Mouse (Mus musculus) embryo, embryonic 11 days (tissue): ENCODE results near the gene Atp2a3.

Experiments
- DNase-seq: peaks from one replicate; pipeline ENCODE4 v3.0.0-alpha.2; 2015

The Atp2a3 gene

DNA sequence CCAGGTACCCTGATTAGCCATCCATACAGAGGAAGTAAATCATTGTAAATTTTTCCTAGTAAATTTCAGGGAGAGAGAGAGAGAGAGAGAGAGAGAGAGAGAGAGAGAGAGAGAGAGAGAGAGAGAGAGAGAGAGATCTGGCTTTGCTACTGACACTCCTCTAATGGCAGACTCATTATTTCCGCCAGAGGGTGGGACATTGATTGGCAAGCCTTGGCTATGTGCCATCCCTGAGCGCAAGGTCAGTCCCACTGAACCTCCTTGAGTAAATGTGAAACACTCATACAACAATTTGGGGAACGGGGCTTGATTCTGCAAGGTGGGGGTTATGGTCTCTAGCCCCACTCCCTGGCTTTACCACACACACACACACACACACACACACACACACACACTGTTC lies 46.1 kb downstream of the Atp2a3 start:
- DNase-seq = no peak

DNA sequence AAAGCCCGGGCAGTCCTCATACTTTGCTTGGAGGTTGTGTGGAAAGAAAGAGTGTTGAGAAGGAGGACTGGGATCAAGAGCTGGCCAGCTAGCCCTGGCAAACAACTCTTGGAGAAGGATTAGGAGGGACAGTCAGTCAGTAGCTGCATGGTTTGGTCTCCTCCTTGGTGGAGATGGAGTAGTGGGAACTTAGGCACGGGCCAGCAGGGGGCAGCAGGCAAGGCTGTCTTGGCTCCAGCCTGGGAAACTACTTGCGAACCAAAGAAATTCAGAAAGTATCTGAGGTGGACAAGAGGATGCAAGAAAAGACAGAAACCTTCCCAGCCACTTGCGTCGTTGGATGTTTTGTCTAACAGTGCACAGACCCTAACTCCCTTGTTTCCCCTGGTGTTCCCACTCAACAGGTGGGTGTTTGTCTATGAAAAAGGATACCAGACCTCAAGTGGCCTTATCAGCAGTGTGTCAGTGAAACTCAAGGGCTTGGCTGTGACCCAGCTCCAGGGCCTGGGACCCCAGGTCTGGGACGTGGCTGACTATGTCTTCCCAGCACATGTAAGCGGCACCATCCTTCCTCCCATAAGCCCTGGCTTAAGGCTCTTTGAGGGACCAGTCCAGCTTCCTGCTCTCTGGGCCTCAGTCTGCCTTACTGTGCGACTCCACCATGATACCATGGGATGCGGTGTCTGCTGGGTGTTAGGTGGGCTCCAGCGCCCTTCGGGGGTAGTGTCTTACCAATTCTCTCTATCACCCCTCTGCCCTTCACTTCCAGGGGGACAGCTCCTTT lies 46.9 kb downstream of the Atp2a3 start:
- DNase-seq = peak; percentile 72

DNA sequence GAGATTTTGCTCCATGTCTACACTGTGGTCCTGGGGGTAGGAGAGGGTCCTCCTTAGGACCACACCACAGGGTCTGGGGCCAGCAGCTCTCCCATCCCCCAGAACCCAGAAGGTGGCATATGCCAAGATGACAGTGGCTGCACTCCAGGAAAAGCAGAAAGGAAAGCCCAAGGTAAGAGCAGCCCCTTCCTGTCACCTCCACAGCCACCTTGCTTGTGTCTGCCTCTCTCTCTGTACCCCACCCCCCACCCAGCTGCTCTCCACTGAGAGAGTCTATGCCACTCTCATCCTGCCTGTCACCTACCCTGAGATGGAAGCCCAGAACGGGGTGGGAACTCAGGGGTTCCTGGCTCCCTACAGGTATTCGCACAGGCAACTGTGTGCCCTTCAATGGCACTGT lies 47.9 kb downstream of the Atp2a3 start:
- DNase-seq = no peak

DNA sequence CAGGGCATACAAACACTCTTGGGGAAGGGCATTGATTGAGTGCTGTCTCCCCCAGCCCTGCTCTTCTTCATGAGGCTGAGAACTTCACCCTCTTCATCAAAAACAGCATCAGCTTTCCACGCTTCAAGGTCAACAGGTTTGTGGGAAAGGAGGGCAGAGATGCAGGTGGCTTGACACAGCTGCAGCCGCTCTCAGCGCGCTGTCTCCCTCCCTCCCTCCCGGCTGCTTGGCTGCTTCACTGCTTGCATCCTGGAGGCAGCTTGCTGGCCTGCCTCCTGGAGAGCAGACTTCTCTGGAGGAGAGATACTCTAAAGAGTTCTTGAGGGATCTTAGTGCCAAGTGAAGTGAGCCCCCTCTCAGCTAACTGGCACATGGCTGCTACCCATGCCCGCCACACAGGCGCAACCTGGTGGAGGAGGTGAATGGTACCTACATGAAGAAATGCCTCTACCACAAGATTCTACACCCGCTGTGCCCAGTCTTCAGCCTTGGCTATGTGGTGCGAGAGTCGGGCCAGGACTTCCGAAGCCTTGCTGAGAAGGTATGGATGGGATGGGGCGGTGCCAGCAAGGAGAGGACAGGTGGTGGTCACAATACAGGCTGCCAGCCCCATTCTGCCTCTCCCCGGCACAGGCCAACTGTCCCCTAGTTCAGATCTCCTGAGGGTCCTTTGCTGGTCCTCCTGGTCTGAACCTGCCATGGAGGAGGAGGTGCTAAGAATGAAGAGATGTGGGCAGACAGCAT lies 48.7 kb downstream of the Atp2a3 start:
- no peak for DNase-seq

DNA sequence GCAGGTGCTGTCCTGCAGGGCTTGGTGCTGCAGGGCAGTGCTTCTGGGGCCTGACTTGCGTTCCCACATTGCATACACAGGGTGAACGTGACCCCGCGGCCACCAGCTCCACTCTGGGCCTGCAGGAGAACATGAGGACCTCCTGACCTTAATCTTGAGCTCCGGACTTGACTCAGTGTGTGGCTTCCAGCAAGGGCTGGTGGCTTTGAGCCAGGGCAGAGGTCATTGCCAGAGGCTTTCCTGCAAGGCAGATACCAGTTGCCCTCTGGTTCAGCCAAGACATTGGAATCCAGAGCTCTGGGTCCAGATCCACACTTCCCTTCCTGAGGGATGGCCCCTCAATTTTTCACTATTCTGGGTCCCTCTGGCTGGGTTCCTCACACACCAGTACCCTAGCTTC lies 53.0 kb downstream of the Atp2a3 start:
- DNase-seq = no peak

DNA sequence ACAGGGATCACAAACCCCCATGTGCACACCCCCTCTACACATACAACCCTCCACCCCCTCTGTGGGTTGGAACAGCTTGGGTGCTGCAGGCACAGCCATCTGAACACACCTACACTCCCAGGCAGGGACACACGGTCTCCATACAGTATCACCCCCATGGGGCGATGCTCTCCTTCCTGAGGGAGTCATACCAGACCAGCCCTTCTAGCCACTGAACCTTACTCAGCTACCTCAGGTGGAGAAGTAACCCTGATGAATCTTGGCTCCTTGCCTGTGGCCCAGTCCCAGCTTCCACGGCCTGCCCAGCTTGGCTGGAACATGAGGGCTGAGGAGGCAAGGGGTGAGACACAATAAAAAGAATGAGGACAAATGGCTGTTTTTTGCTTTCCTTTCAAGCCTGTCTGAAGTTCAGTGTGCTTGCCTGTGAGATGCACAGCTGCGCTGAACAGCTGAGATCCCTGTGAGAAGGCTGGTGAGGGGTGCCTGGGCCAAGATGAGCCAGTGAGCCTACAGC lies 53.9 kb downstream of the Atp2a3 start:
- no peak for DNase-seq

DNA sequence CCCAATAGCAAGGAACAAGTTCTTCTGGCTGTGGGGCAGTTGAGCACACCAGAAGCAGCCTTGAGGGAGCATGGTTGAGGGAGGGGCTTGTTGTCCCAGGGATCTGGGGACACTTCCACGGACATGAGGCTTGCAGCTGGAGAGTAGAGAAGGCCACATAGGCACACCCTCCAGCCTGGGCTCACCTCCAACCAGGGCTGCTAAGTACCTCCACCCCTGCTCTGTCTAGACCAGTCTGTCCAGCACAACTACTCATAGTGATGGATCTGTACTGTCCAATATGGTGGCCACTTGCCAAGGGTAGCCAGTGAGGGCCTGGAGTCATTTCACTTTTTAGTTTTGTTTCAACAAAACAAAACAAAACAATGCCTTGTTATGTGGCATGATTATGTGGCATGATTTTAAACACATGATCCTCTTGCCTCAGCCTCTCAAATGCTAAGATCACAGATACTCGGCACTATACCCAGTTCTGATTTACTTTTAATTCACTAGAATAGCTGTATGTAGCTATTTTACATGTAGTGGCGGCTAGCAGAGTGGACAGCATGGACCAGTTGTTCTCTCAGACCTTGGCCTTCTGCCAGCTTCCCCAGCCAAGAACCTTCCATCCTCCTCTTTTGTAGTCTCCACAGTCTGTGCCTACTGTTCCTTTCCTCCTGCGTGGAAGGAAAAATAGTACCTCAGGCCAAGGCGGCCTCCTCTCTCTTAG lies 54.6 kb downstream of the Atp2a3 start:
- DNase-seq = no peak

DNA sequence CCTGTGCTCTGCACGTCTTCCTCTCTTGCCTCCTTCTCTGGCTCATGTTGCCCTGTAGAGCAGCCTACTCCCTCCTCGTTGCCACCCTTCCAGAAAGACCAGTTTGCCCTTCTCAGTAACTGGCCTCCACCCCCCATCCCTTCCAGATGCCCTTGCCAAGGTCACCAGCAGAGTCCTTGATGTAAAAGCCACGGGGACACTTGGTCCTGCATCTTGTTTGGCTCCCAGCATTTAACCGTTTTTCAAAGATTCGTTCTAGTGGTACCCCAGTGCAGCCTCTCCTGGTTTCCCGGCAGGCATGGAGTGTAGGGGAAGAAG lies 55.1 kb downstream of the Atp2a3 start:
- DNase-seq = no peak

DNA sequence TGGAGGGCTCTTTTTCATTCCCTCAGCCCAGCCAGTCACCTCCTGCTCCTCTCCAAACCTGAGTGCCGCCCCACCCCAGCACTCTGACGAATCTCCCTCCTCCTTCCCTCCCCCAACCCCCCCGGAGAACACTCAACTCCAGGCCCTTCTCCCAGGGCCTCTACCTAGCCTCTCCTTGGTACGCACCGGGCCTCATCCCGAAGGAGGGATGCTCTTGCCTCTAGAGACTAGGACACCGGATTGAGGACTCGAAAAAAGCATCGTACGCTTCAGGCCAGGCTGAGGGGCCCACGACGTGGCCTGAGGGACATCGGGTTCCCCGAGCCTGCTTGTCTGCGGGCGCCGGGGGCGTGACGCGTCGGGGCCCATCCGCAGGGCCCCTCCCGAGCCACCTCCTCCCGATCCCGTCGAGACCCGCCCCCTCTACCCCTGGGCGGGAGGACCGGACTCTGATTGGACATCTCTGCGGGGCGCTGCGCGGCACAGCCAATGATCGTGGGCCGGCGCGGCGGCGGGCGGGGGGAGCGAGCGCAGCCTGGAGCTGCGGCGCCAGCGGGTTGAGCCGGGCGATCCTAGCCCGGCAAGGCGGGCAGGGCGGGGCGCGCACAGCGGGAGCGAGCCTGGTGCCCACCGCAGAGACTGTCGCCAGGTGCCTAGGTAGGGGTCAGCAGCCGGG lies 57.6 kb downstream of the Atp2a3 start, which contains the start of gene Camkk1:
TSS of gene Camkk1 (plus strand) at position 538 of the 676 bp plus-strand sequence.
- DNase-seq = peak; percentile 95

DNA sequence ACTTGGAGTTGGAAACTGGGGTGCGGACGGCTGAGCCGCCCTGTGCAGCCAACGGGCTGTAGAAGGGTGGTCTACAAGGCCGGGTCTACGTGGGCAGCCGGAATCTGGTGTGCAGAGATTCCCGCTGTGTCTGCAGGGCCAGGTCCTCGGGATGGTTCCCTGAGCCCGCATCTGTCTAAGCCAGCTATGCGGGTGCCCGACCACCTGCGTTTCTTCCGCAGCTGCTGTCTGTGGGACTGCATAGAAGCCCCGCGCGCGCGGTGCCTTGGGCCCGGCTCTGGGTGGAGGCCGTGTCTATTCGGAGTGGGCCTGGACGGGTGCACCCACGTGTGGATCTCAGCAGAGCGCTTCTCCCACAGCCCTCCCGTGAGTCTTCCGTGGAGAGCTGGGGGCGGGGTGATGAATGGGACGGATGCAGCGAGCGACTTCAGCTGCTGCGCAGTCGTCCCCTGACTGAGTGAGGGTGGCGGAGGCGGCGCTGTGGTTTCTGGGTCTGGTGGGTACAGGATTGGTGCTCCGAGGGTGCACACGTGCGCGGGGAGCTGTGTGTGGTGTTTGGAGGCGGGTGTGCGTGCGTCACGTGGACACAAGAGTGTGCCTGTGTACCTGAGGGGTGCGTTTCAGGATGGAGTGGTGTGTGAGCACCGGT lies 58.3 kb downstream of the Atp2a3 start:
- DNase-seq = peak; percentile 60

DNA sequence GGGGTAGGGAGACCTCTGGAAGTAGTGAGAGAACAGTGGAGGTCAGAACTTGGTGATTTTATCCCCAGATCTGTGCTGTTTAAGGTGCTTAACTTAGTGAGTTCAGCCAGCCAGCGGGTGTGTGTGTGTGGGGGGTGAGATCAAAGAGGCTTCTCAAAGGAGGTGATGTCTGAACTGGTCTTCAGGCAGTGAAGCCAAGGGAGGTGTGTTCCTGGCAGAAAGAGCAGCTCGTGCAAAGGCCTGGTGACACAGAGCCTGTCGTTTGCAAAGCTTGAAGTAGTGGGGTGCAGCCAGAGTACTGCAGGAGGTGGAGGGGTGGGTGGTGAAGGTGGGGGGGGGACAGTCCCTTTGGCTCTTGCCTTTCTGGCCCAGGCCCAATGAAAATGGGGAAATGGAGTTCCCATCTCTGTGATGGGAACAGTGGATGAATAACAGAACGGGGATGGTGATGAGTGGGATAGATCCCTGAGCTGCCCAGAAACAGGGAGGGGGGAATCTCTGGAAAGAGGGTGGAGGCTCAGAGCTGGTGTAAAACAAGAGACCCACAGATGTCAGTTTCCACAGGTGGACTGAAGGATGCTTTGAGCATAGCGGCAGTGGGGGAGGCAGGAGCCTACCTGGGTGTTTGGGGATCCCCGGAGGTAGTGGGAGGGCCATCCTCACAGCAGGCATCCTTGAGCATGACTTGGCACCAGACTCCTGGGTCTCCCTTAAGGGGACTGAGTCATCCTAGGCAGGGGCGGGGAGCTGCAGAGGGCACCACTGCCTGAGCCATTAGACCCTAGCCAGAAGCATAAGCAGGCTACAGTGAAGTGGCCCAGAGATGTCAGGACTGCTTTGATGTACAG lies 60.2 kb downstream of the Atp2a3 start:
- no peak for DNase-seq

DNA sequence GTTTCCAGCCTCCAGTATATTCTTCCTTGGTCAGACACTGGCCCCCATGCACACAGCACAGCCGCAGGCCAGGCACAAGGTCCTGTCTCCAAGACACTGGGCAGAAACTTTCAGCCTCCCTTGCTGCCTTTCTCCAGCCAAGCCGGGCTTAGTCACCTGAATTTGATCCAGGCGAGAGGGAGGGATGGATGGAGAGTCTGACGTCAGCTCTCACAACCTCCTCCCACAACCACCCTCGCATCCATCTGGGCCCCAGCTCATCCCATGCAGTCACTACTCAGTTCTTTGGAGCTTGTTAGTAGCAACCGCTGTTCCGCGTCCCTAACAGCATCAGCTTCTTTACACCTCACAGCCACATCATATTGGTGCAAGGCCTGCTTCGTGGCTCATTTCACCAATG lies 62.1 kb downstream of the Atp2a3 start:
- DNase-seq = no peak

DNA sequence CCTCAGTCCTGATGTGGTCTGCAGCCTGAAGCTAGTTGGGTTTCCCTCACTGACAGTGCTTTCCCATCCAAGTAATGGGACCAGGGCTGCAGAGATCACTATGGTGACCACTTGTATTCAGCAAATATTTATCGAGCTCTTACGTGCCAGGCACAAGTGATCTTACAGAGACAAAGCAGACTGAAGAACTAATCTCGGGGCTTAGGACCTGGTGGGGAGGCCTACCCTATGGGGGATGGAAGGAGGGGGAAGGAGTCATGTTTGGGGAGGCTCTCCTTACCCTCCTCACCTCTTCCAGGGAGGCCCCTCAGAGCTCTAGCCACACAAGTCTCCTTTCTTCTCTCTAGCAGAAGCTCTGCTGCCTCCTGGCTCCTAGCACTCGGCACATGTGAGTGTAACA lies 62.9 kb downstream of the Atp2a3 start:
- no peak for DNase-seq

DNA sequence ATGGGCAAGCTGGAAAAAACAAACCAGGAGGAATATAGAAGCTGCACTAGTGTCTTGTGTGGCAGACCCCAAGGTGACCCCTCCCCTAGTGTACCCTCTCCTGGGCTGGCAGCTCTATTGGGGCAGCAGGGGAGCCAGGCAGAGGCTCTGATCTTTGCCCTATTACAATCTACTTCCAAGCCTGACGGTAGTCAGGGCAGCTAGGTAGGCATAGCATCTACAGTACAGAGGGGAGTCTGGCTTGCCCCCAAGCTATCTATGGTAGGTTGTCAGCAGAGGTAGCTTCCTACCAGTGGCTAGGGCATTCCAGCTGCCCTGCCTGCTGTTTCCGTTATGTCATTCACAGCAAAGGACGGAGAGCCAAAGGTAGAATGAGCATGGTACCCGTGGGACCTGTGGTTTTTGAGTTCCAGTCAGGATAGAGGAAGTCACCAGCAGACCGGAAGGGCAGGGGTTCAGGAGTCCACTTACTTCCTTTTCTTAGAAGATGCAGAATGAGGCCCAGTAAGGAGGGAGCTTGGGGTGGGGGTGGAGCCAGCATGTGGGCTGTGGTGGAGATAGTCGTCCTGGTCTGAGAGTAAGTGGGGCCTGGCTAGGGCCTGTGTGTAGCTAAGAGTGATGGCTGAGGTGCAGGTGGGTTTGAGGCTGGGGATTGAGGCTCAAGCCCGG lies 63.4 kb downstream of the Atp2a3 start:
- peak; percentile 28 for DNase-seq

DNA sequence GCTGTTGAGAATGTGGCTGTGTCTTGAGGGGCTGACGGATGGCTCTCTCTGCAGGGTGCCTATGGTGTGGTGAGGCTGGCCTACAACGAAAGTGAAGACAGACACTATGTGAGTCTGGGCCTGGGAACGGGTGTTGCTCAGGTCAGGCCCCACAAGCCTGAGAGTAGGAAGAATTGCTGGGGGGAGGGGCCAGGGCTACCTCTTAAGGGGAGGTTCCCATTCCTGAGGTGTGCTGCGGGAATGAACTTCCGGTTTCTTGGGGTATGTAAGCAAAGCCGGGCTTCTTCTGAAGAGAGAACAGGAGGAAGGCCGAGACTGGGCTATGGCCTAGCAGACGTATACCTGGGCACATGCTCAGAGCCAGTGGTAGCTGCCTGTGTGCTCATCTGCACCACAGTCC lies 66.0 kb downstream of the Atp2a3 start:
- DNase-seq = no peak

DNA sequence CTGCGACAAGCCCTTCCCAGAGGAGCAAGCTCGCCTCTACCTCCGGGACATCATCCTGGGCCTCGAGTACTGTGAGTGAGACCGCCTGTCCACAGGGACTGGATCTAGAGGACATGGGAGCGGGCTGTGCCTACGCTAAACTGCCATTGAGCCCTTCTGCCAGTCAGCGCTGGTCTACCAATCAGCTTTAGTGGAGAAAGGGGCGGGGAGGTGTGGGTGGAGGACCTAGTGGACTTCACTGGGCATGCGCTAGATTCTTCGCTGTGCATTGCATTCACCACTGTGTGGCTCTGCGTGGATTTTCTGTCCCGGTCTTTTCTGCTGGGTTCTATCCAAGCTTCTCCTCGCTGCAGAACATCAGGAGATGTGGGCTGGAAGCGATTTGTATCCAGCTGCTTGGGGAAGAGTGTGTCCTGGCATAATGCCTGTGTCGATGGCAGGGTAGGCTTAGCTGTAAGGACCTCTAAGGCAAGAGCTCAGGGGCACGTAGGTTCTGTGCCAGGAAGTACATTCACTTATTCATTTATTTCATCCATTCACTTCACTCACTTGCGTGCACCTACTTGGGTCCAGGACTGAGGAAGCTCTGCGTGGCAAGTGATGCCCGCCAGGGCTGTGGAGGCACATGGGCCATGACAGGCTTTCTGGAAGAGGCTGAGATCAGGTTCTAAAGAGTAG lies 70.0 kb downstream of the Atp2a3 start:
- peak; percentile 93 for DNase-seq

DNA sequence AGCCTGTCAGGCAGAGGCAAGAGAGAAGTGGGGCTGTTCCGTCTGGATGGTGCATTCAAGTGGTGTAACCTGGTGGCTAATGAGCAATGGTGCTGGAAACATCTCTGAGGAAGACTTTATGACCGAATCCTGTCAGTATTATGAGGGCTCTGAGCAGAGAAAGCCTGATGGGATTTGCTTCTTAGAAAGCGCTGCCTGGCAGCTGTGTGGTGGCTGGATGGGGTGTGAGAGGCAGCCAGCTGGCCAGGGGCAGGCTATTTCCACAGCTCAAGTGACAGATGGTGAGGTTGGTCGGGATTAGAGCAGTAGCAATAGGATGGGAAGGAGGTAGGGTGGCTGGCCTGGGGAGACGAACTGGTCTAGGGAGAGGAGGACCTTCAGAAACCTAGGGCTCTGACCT lies 70.6 kb downstream of the Atp2a3 start:
- DNase-seq = no peak

DNA sequence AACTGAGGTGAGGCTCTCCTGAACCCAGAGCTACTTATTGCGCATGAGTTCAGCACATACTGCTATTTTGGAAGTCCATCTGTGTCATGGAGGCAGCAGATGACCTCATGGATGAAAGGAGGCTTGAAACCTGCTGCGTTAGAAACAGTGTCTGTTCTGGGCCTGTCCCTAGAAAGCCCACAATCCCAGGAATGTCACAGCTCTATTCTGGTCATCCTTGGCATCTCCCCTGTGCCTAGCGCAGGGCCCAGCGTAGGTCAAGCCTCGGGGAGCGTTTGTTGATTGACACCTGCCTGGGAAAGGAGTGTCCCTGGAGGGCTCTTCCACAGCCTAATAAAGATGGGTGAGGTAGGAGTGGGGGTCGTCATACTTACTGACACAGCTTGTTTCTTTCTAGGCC lies 75.1 kb downstream of the Atp2a3 start:
- DNase-seq = no peak

DNA sequence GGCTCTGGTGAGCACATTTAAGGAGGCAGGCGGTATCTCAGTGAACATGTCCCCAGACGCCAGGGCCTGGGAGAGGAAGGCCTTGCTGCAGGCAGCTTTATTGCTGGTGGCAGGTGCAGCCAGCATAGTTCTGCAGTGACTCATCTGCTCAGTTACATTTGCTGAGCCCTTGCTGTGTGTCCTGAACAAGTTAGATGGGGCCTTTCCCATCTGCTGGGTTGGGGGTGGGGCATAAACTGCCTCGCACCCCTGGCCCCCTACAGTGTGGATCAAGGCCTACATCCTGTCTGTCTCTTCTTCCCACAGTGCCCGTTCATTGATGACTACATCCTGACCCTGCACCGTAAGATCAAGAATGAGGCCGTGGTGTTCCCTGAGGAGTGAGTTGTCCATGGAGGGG lies 75.9 kb downstream of the Atp2a3 start:
- DNase-seq = no peak

DNA sequence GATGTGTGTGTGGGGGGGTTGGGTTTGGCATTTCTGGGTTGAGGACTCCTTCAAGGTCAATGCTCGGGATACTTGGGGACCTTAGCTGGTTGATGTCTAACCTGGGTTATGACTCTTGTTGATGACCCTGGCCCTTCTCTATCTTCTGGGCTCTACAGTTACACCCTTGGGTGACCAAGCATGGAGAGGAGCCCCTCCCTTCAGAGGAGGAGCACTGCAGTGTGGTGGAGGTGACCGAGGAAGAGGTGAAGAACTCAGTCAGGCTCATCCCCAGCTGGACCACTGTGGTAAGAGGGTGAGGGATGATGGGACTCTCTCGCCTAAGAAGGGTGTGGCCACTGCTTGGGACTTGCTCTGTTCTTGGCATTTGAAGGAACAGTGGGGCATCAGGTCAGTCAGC lies 76.7 kb downstream of the Atp2a3 start:
- no peak for DNase-seq
